Mouse (Mus musculus): ENCODE measurements at regions not wholly inside any gene's neighbourhood (a gene's known extent, or its start where the extent isn't known, plus 50 kb on each side); places are given as distances from the start of the nearest gene placed in this dataset.

DNA sequence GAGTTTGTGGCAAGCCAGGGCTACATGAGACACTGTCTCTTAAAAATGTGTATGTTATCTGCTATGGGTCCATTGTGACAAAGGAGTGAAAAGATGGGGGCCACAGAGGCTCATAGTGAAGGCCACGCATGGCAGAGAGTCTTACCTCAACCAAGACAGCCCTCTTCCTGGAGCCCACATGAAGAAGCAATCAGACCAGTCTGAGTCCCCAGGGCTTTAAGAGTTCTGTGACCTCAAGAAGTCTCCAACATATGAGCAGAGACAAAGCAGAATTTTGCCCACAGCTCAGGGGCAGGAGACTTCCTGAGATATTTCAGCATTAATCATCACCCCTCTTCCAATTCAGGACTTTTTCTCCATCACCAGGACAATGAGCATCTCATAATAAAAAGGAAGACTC is 50.4 kb upstream of the Ankrd34c start:
- no peak for DNase-seq (ENCODE audit: low read depth)

Measured in 416B (cell line).